In the genomic region with DNA sequence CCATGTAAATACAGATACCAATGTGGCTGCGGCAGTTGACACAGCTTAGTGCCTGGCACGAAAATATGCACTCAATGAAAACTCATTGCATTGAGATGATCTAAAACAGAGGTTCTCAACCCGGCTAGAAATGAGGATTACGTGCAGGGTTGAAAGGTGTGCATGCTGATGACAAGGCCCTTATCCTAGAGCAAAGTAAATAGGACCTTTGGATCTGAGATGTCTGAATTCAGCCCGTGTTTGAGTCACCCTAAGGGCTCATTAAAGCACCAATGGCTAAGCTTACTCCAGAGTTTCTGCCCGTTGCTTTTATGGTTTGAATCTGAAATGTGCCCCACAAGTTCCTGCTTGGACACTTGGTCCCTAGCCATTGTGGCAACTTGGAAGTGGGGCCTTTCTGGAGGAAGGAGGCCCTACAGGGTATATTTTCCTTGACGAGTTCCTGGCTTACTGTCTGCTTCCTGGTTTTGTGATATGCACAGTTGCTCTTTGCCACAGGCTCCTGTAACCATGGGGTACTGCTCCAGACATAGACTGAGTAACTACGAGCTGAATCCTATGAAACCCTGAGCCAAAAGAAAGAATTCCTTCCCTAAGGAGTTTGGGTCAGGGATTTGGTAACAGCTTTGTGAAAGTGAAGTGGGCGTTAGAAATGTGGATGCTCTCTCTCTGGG, we compare ENCODE assay signal across 22 mouse cellular contexts.
DNase-seq lines count a peak whose midpoint lies in the region; ATAC-seq and TF ChIP-seq lines count a peak whose summit lies in the region.
"Had no signal": no experiment of that assay in that cellular context is flagged by ENCODE, and none has a peak within 500 bp of the region (broad histone marks: within the 10 kb centered on the region; RNA-seq: fewer than 3 reads in every experiment).

No protein-coding gene starts in this region.

- no peak overlapping the region for H3K9ac ChIP-seq in intestine, embryonic 14.5 days (ENCODE audit: low read length)
- no peak overlapping the region for H3K9ac ChIP-seq in intestine, embryonic 16.5 days (ENCODE audit: low read depth, low read length)
- H3K9ac ChIP-seq in stomach, postnatal 0 days (ENCODE audit: low read length), result no peak overlapping the region
- H3K9ac ChIP-seq: forebrain, embryonic 13.5 days; hindbrain, embryonic 13.5 days had no signal

- DNase-seq in intestine, embryonic 14.5 days (ENCODE audit: low spot score), result no peak
- DNase-seq in stomach, postnatal 0 days (ENCODE audit: low spot score), result no peak
- no peak for DNase-seq in heart, adult 11 months
- no peak for DNase-seq in ovary, postnatal 14 days (ENCODE audit: low spot score)
- no peak for DNase-seq in urinary bladder, postnatal 4 days (ENCODE audit: low spot score in 2 of 2)
- DNase-seq: adrenal gland, adult 8-10 months; adrenal gland, postnatal 25 days; cerebellum, adult 18-20 months; cerebellum, adult 9-10 months; cerebellum, postnatal 14 days; gastrocnemius, postnatal 10 days; gastrocnemius, postnatal 36 days had no signal

- H3K27me3 ChIP-seq in intestine, embryonic 14.5 days (replicated peaks; ENCODE audit: control insufficient read depth, insufficient read depth, low read length), result no peaks in the 10 kb centered on the region
- no peaks in the 10 kb centered on the region for H3K27me3 ChIP-seq in intestine, embryonic 16.5 days (replicated peaks; ENCODE audit: control insufficient read depth, insufficient read depth, low read length)
- no peaks in the 10 kb centered on the region for H3K27me3 ChIP-seq in stomach, postnatal 0 days (ENCODE audit: control insufficient read depth, insufficient read depth, low read length)
- H3K27me3 ChIP-seq: forebrain, embryonic 13.5 days; hindbrain, embryonic 13.5 days had no signal

- H3K9me3 ChIP-seq in intestine, embryonic 14.5 days (ENCODE audit: control insufficient read depth, low read length), result no peaks in the 10 kb centered on the region
- H3K9me3 ChIP-seq in intestine, embryonic 16.5 days (ENCODE audit: control insufficient read depth, low read length), result no peaks in the 10 kb centered on the region
- no peaks in the 10 kb centered on the region for H3K9me3 ChIP-seq in stomach, postnatal 0 days (ENCODE audit: control insufficient read depth, low read length)
- H3K9me3 ChIP-seq: forebrain, embryonic 10.5 days; forebrain, embryonic 13.5 days; hindbrain, embryonic 10.5 days; hindbrain, embryonic 13.5 days had no signal

- no peak overlapping the region for H3K27ac ChIP-seq in intestine, embryonic 14.5 days (ENCODE audit: low read depth)
- H3K27ac ChIP-seq in intestine, embryonic 16.5 days (ENCODE audit: low read length), result 0 out of 2 replicates have a peak overlapping the region, but pooled peaks have one; percentile 16
- no peak overlapping the region for H3K27ac ChIP-seq in stomach, postnatal 0 days (replicated peaks)
- H3K27ac ChIP-seq: forebrain, embryonic 10.5 days; forebrain, embryonic 13.5 days; hindbrain, embryonic 10.5 days; hindbrain, embryonic 13.5 days had no signal

- TF ChIP-seq EP300 in stomach, postnatal 0 days (optimal IDR thresholded peaks at IDR 0.05), result no peak

- peaks cover 12% of the 10 kb centered on the region; the same call in 1 of the 2 replicates for H3K4me1 ChIP-seq in intestine, embryonic 14.5 days (replicated peaks; ENCODE audit: control insufficient read depth, insufficient read depth, low read length)
- H3K4me1 ChIP-seq in intestine, embryonic 16.5 days (ENCODE audit: control insufficient read depth, insufficient read depth, low read length), result peaks cover 8% of the 10 kb centered on the region; the same call in 1 of the 2 replicates
- no peaks in the 10 kb centered on the region for H3K4me1 ChIP-seq in stomach, postnatal 0 days (replicated peaks; ENCODE audit: control insufficient read depth, insufficient read depth)

- H3K4me3 ChIP-seq in intestine, embryonic 14.5 days (ENCODE audit: low read depth, low read length), result no peak overlapping the region
- H3K4me3 ChIP-seq in intestine, embryonic 16.5 days (ENCODE audit: low read length), result no peak overlapping the region
- no peak overlapping the region for H3K4me3 ChIP-seq in stomach, postnatal 0 days (ENCODE audit: low read depth, low read length)
- H3K4me3 ChIP-seq: forebrain, embryonic 10.5 days; forebrain, embryonic 13.5 days; hindbrain, embryonic 10.5 days; hindbrain, embryonic 13.5 days had no signal

- ATAC-seq in intestine, embryonic 14.5 days (replicated peaks; ENCODE audit: low FRiP score, low TSS enrichment, low read depth), result peak; percentile 89; the same call in 1 of the 2 replicates
- peak; percentile 90 for ATAC-seq in intestine, embryonic 16.5 days
- peak; percentile 86 for ATAC-seq in stomach, postnatal 0 days (ENCODE audit: low FRiP score, low TSS enrichment)
- ATAC-seq: activated CD4-positive, CD25-positive, alpha-beta regulatory T cell, adult 4 months; CD4-positive, CD25-positive, alpha-beta regulatory T cell, adult 4 months; forebrain, embryonic 13.5 days; forebrain, embryonic 16.5 days; hindbrain, embryonic 16.5 days had no signal

- no peaks in the 10 kb centered on the region for H3K36me3 ChIP-seq in intestine, embryonic 14.5 days (ENCODE audit: control insufficient read depth, insufficient read depth, low read length)
- H3K36me3 ChIP-seq in intestine, embryonic 16.5 days (ENCODE audit: control insufficient read depth, insufficient read depth, low read length), result no peaks in the 10 kb centered on the region
- H3K36me3 ChIP-seq in stomach, postnatal 0 days (ENCODE audit: control insufficient read depth, insufficient read depth, low read length), result no peaks in the 10 kb centered on the region
- H3K36me3 ChIP-seq: forebrain, embryonic 10.5 days; hindbrain, embryonic 10.5 days; hindbrain, embryonic 13.5 days had no signal

- H3K4me2 ChIP-seq in intestine, embryonic 14.5 days (ENCODE audit: low read length), result no peak overlapping the region
- no peak overlapping the region for H3K4me2 ChIP-seq in intestine, embryonic 16.5 days (ENCODE audit: low read depth, low read length)
- no peak overlapping the region for H3K4me2 ChIP-seq in stomach, postnatal 0 days (replicated peaks; ENCODE audit: low read depth)
- H3K4me2 ChIP-seq: forebrain, embryonic 13.5 days; heart, embryonic 11.5 days; hindbrain, embryonic 13.5 days had no signal

- no peak for TF ChIP-seq CTCF in stomach, postnatal 0 days (IDR thresholded peaks at IDR 0.05; ENCODE audit: low read depth)

- 78% methylated on average over 9 of the region's 9 CpGs for WGBS in intestine, embryonic 14.5 days
- WGBS in intestine, embryonic 16.5 days, result 70% methylated on average over 9 of the region's 9 CpGs
- WGBS in stomach, postnatal 0 days, result 71% methylated on average over 9 of the region's 9 CpGs
